10 mouse cellular contexts compared by ENCODE assay signal in the genomic region with DNA sequence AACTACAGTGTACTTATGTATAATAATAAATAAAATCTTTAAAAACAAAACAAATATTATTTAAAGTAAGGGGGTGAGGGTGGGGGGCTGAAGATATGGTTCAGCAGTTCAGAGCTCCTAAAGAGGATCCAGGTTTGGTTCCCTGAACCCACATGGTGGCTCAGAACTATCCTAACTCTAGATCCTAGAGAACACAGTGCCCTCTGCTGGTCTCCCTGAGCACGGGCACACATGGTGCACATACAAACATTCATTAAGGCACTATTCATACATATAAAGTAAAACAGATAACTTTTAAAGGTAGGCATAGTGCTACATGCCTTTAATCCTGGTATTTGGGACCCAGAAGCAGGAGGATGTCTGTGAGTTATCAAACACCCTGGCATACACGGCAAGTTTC. TPM values are rescaled to one million over a fixed set of nuclear protein-coding genes. Genes with fewer than 3 reads are reported as not detected.
DNase-seq lines count a peak whose midpoint lies in the region; ATAC-seq and TF ChIP-seq lines count a peak whose summit lies in the region.
"Had no signal": no experiment of that assay in that cellular context is flagged by ENCODE, and none has a peak within 500 bp of the region (broad histone marks: within the 10 kb centered on the region; RNA-seq: fewer than 3 reads in every experiment).

No protein-coding gene starts in this region.

- H3K27ac ChIP-seq in kidney, postnatal 0 days: no peak overlapping the region
- no peak overlapping the region for H3K27ac ChIP-seq in embryonic fibroblast, embryonic 13.5 days (ENCODE audit: insufficient read depth, low read length)
- no peak overlapping the region for H3K27ac ChIP-seq in cerebellum, adult 2 months (ENCODE audit: insufficient read depth, low read length)
- H3K27ac ChIP-seq in heart, embryonic 11.5 days (ENCODE audit: low read depth, low read length): no peak overlapping the region
- H3K27ac ChIP-seq: heart, embryonic 15.5 days had no signal

- H3K4me1 ChIP-seq in kidney, postnatal 0 days (replicated peaks; ENCODE audit: insufficient read depth, low read length): no peaks in the 10 kb centered on the region
- H3K4me1 ChIP-seq in embryonic fibroblast, embryonic 13.5 days (ENCODE audit: control insufficient read depth, insufficient read depth, low read length): no peaks in the 10 kb centered on the region
- no peaks in the 10 kb centered on the region for H3K4me1 ChIP-seq in cerebellum, adult 2 months (ENCODE audit: control insufficient read depth, insufficient read depth, low read length)
- no peaks in the 10 kb centered on the region for H3K4me1 ChIP-seq in heart, embryonic 11.5 days (ENCODE audit: control insufficient read depth, insufficient read depth, low read length)
- H3K4me1 ChIP-seq: heart, embryonic 15.5 days had no signal

- 93% methylated on average over 2 of the region's 2 CpGs for WGBS in kidney, postnatal 0 days
- WGBS in cerebellum, adult 2 months: 96% methylated on average over 2 of the region's 2 CpGs
- 88% methylated on average over 2 of the region's 2 CpGs for WGBS in heart, embryonic 11.5 days (ENCODE audit: insufficient replicate concordance)

- no peaks in the 10 kb centered on the region for H3K9me3 ChIP-seq in kidney, postnatal 0 days (replicated peaks; ENCODE audit: low read length)
- no peaks in the 10 kb centered on the region for H3K9me3 ChIP-seq in heart, embryonic 11.5 days (replicated peaks; ENCODE audit: control insufficient read depth, low read length)
- H3K9me3 ChIP-seq: heart, embryonic 15.5 days had no signal

- H3K27me3 ChIP-seq in kidney, postnatal 0 days (ENCODE audit: insufficient read depth, low read length): no peaks in the 10 kb centered on the region
- no peaks in the 10 kb centered on the region for H3K27me3 ChIP-seq in cerebellum, adult 2 months (ENCODE audit: control insufficient read depth, insufficient read depth, low read length)
- H3K27me3 ChIP-seq in heart, embryonic 11.5 days (ENCODE audit: control insufficient read depth, insufficient read depth, low read length): 0 out of 2 replicates have a peak, but pooled peaks cover 2% of the 10 kb centered on the region
- H3K27me3 ChIP-seq: heart, embryonic 15.5 days had no signal

- peaks cover 10% of the 10 kb centered on the region; the same call in 1 of the 2 replicates for H3K36me3 ChIP-seq in kidney, postnatal 0 days (ENCODE audit: insufficient read depth, low read length)
- H3K36me3 ChIP-seq in heart, embryonic 11.5 days (ENCODE audit: control insufficient read depth, insufficient read depth, low read length): no peaks in the 10 kb centered on the region; the same call in 1 of the 2 replicates

- no peak for DNase-seq in kidney, postnatal 0 days (ENCODE audit: low spot score)
- DNase-seq in kidney, adult 11 months: no peak
- DNase-seq in A20 (ENCODE audit: low read depth, low spot score) (peak; percentile 45), ES-CJ7 (ENCODE audit: low read depth, low spot score) (peak; percentile 70)
- DNase-seq in ovary, adult 18-20 months (ENCODE audit: low spot score): no peak
- DNase-seq in cerebellum, adult 2 months: no peak
- DNase-seq: midbrain, embryonic 14.5 days had no signal

- no peak overlapping the region for H3K9ac ChIP-seq in kidney, postnatal 0 days (ENCODE audit: low read depth, low read length)
- H3K9ac ChIP-seq in heart, embryonic 11.5 days (ENCODE audit: low read depth, low read length): no peak overlapping the region
- H3K9ac ChIP-seq: heart, embryonic 15.5 days had no signal

- H3K4me3 ChIP-seq in kidney, postnatal 0 days (replicated peaks; ENCODE audit: low read depth, low read length): no peak overlapping the region
- no peak overlapping the region for H3K4me3 ChIP-seq in embryonic fibroblast, embryonic 13.5 days (ENCODE audit: insufficient read depth, low read length)
- H3K4me3 ChIP-seq in cerebellum, adult 2 months (replicated peaks; ENCODE audit: insufficient read depth, low read depth, low read length): no peak overlapping the region
- no peak overlapping the region for H3K4me3 ChIP-seq in heart, embryonic 11.5 days (ENCODE audit: low read depth, low read length)
- H3K4me3 ChIP-seq: heart, embryonic 15.5 days had no signal

- no peak for ATAC-seq in kidney, postnatal 0 days (replicated peaks; ENCODE audit: low FRiP score, low read depth)
- ATAC-seq in heart, embryonic 11.5 days (replicated peaks; ENCODE audit: insufficient number of reproducible peaks, low FRiP score, low TSS enrichment): no peak

- peak; percentile 50 for TF ChIP-seq CTCF in kidney, postnatal 0 days (IDR thresholded peaks at IDR 0.05; ENCODE audit: low read depth)
- peak; percentile 26; the same call in 1 of the 2 replicates for TF ChIP-seq CTCF in embryonic fibroblast, embryonic 13.5 days (IDR thresholded peaks at IDR 0.05; ENCODE audit: borderline replicate concordance, insufficient read depth, low read length)
- TF ChIP-seq CTCF in cerebellum, adult 2 months (IDR thresholded peaks at IDR 0.05; ENCODE audit: borderline replicate concordance, insufficient read depth, low read depth, low read length): no peak

- no peak for TF ChIP-seq POLR2A in embryonic fibroblast, embryonic 13.5 days (IDR thresholded peaks at IDR 0.05; ENCODE audit: low read depth, low read length)
- TF ChIP-seq POLR2A in cerebellum, adult 2 months (IDR thresholded peaks at IDR 0.05; ENCODE audit: borderline replicate concordance, insufficient read depth, low read length): no peak

- no peak overlapping the region for H3K4me2 ChIP-seq in kidney, postnatal 0 days (ENCODE audit: low read length)
- no peak overlapping the region for H3K4me2 ChIP-seq in heart, embryonic 11.5 days
- H3K4me2 ChIP-seq: heart, embryonic 15.5 days had no signal

RNA-seq across cellular contexts. Expression of a gene that starts 9.3 kb away (rescaled TPM):
- polyA plus RNA-seq in kidney, postnatal 0 days (2015; fragmentation: Nextera tagmentation; extraction: Ambion mirVana): 124 and 132 TPM in 2 replicates
- 146 and 152 TPM in 2 replicates for polyA plus RNA-seq in embryonic fibroblast, embryonic 13.5 days (2011; ENCODE audit: insufficient read length, low read depth, missing spikeins)
- 69.2 and 73.5 TPM in 2 replicates for polyA plus RNA-seq in cerebellum, adult 2 months (2012; rRNA removed)
- 162 and 163 TPM in 2 replicates for polyA plus RNA-seq in heart, embryonic 11.5 days (2014; fragmentation: Nextera tagmentation; extraction: Ambion mirVana)

RNA-seq across cellular contexts. Expression of a gene that starts 14.4 kb away (rescaled TPM):
- 9.6 and 10.2 TPM in 2 replicates for polyA plus RNA-seq in kidney, postnatal 0 days (2015; fragmentation: Nextera tagmentation; extraction: Ambion mirVana)
- polyA plus RNA-seq in embryonic fibroblast, embryonic 13.5 days (2011; ENCODE audit: insufficient read length, low read depth, missing spikeins): 0.13 and 0.70 TPM in 2 replicates
- polyA plus RNA-seq in cerebellum, adult 2 months (2012; rRNA removed): 9.4 and 11.1 TPM in 2 replicates
- polyA plus RNA-seq in heart, embryonic 11.5 days (2014; fragmentation: Nextera tagmentation; extraction: Ambion mirVana): 5.8 and 9.1 TPM in 2 replicates

RNA-seq across cellular contexts. Expression of a gene that starts 26.0 kb away (rescaled TPM):
- polyA plus RNA-seq in kidney, postnatal 0 days (2015; fragmentation: Nextera tagmentation; extraction: Ambion mirVana): 3,897 and 4,536 TPM in 2 replicates
- polyA plus RNA-seq in embryonic fibroblast, embryonic 13.5 days (2011; ENCODE audit: insufficient read length, low read depth, missing spikeins): 2,862 and 3,188 TPM in 2 replicates
- polyA plus RNA-seq in cerebellum, adult 2 months (2012; rRNA removed): 1,271 and 1,490 TPM in 2 replicates
- 2,515 and 2,664 TPM in 2 replicates for polyA plus RNA-seq in heart, embryonic 11.5 days (2014; fragmentation: Nextera tagmentation; extraction: Ambion mirVana)

RNA-seq across cellular contexts. Expression of a gene that starts 27.5 kb away (rescaled TPM):
- polyA plus RNA-seq in kidney, postnatal 0 days (2015; fragmentation: Nextera tagmentation; extraction: Ambion mirVana): 13.7 and 16.9 TPM in 2 replicates
- polyA plus RNA-seq in embryonic fibroblast, embryonic 13.5 days (2011; ENCODE audit: insufficient read length, low read depth, missing spikeins): 4.7 and 6.0 TPM in 2 replicates
- polyA plus RNA-seq in cerebellum, adult 2 months (2012; rRNA removed): 15.4 and 18.7 TPM in 2 replicates
- 7.7 and 8.0 TPM in 2 replicates for polyA plus RNA-seq in heart, embryonic 11.5 days (2014; fragmentation: Nextera tagmentation; extraction: Ambion mirVana)

RNA-seq across cellular contexts. Expression of a gene that starts 49.4 kb away (rescaled TPM):
- polyA plus RNA-seq in kidney, postnatal 0 days (2015; fragmentation: Nextera tagmentation; extraction: Ambion mirVana): 15.9 TPM in 2 replicates
- 75.2 and 83.3 TPM in 2 replicates for polyA plus RNA-seq in embryonic fibroblast, embryonic 13.5 days (2011; ENCODE audit: insufficient read length, low read depth, missing spikeins)
- 36.3 and 37.3 TPM in 2 replicates for polyA plus RNA-seq in cerebellum, adult 2 months (2012; rRNA removed)
- polyA plus RNA-seq in heart, embryonic 11.5 days (2014; fragmentation: Nextera tagmentation; extraction: Ambion mirVana): 14.5 and 18.7 TPM in 2 replicates

Comparison
In these comparisons a context has a peak if more than half of its experiments do, and no peak if none do; other contexts are left out.
1. DNase-seq: peak in A20 (single experiment) and ES-CJ7 (single experiment); none in kidney, postnatal 0 days (single experiment), kidney, adult 11 months (single experiment), ovary, adult 18-20 months (single experiment) and cerebellum, adult 2 months (0 of 2).